Mouse (Mus musculus): Measurements from ENCODE around the gene Ddx39. TPM values are rescaled to one million over a fixed set of nuclear protein-coding genes. Genes with fewer than 3 reads are reported as not detected.

Ddx39 gene
- total and polyA plus RNA-seq, 3 experiments = 15.7 to 18.0 (median 17.7) TPM

DNA sequence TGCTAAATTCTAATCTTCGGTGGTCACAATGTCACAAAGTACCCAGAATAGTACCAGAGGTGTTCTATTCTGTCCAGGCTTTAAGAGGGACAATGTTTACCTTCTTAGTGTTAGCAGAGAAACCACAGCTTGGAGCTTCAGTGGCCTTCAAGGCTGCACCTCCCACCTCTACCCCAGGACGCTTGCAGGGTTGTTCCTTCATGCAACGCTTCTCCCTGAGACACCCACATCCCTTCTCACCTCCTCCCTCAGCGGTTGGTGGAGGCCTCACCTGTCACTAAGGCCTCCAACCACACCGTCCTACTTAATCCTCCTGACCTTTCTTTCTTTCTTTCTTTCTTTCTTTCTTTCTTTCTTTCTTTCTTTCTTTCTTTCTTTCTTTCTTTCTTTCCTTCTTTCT is 43.3 kb downstream of the Ddx39 start:
- H3K4me1 ChIP-seq (ENCODE audit: control insufficient read depth, insufficient read depth, low read length) = no peaks in the 10 kb centered on the region
- no peak for DNase-seq
- H3K36me3 ChIP-seq (ENCODE audit: control insufficient read depth, insufficient read depth, low read length) = no peaks in the 10 kb centered on the region
- intact Hi-C loops (cut with DNase I) = no loop called here
- H3K79me2 ChIP-seq (replicated peaks; ENCODE audit: control insufficient read depth, insufficient read depth, low read length) = no peaks in the 10 kb centered on the region
- H3K4me3 ChIP-seq = no peak overlapping the region
- no peak overlapping the region for H3K27ac ChIP-seq
- no peak for TF ChIP-seq CTCF (IDR thresholded peaks at IDR 0.05)
- no peak for TF ChIP-seq POLR2A (IDR thresholded peaks at IDR 0.05; ENCODE audit: insufficient read depth, low read depth, low read length)
- no peak for TF ChIP-seq EP300 (IDR thresholded peaks at IDR 0.05; ENCODE audit: insufficient read depth, low read depth, low read length)
- 76% methylated on average over 5 of the region's 5 CpGs for WGBS
- no peaks in the 10 kb centered on the region for H3K27me3 ChIP-seq (ENCODE audit: control insufficient read depth, insufficient read depth, low read length)
- no peak overlapping the region for H3K9ac ChIP-seq (ENCODE audit: low read depth, low read length)

- TF ChIP-seq EP300 (IDR thresholded peaks at IDR 0.05; ENCODE audit: insufficient read depth, low read depth, low read length) (no peak), CTCF (IDR thresholded peaks at IDR 0.05) (no peak), POLR2A (IDR thresholded peaks at IDR 0.05; ENCODE audit: insufficient read depth, low read depth, low read length) (no peak)
- H3K36me3 ChIP-seq (ENCODE audit: control insufficient read depth, insufficient read depth, low read length) = no peaks in the 10 kb centered on the region
- 63% methylated on average over 2 of the region's 2 CpGs for WGBS
These were observed 44.3 kb downstream of the Ddx39 start for GRCm38 (mm10) chr8:83759231-83759759.

DNA sequence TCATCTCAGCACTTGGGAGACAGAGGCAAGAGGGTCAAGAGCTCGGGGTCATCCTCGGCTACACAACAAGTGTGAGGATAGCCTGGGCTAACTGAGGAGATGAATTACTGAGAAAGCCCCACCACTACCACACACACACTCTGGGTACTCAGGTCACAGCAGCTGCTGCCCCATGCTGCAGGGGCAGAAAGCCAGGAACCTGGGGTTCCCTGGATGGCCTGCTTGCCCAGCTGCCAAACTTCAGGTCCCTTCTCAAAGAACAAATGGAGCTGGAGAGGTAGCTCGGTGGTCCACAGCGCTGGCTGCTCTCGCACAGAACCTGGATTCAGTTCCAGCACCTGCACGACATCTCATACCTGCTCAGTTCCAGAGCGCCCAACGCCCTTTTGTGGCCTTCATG is 49.1 kb downstream of the Ddx39 start:
- Histone ChIP-seq H3K36me3 (ENCODE audit: control insufficient read depth, insufficient read depth, low read length) (no peaks in the 10 kb centered on the region), H3K27ac (no peak overlapping the region), H3K9ac (ENCODE audit: low read depth, low read length) (no peak overlapping the region), H3K79me2 (replicated peaks; ENCODE audit: control insufficient read depth, insufficient read depth, low read length) (no peaks in the 10 kb centered on the region), H3K4me1 (ENCODE audit: control insufficient read depth, insufficient read depth, low read length) (0 out of 2 replicates have a peak, but pooled peaks cover 2% of the 10 kb centered on the region), H3K27me3 (ENCODE audit: control insufficient read depth, insufficient read depth, low read length) (no peaks in the 10 kb centered on the region), H3K4me3 (no peak overlapping the region)
- 93% methylated on average over 8 of the region's 8 CpGs for WGBS
- TF ChIP-seq CTCF (IDR thresholded peaks at IDR 0.05) = no peak
- TF ChIP-seq EP300 (IDR thresholded peaks at IDR 0.05; ENCODE audit: insufficient read depth, low read depth, low read length) = no peak
- no peak for TF ChIP-seq POLR2A (IDR thresholded peaks at IDR 0.05; ENCODE audit: insufficient read depth, low read depth, low read length)
- DNase-seq = no peak
- intact Hi-C loops (cut with DNase I) = no loop called here

More at GRCm38 (mm10) chr8:83759231-83759759, 44.3 kb downstream of the Ddx39 start:
- no peaks in the 10 kb centered on the region for H3K27me3 ChIP-seq (ENCODE audit: control insufficient read depth, insufficient read depth, low read length)
- no peaks in the 10 kb centered on the region for H3K79me2 ChIP-seq (replicated peaks; ENCODE audit: control insufficient read depth, insufficient read depth, low read length)
- H3K4me3 ChIP-seq = no peak overlapping the region
- intact Hi-C loops (cut with DNase I) = no loop called here
- H3K4me1 ChIP-seq (ENCODE audit: control insufficient read depth, insufficient read depth, low read length) = no peaks in the 10 kb centered on the region
- no peak overlapping the region for H3K27ac ChIP-seq
- no peak for DNase-seq
- H3K9ac ChIP-seq (ENCODE audit: low read depth, low read length) = no peak overlapping the region

DNA sequence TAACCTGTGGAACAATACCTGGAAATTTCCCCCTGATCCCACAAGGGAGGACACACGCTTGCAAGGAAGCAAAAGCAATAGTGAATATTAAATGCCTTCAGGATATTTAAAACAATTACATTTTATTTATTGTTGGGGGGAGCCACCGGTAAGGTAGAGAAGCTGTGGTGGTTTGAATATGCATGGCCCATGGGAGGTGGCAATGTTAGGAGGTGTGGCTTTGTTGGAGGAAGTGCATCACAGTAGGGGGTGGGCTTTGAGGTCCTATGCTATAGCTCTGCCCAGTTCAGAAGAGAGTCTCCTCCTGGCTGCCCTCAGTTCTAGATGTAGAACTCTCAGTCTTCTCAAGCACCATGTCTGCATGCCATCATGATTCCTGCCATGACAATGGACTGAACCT is 49.7 kb downstream of the Ddx39 start:
- no peak for TF ChIP-seq EP300 (IDR thresholded peaks at IDR 0.05; ENCODE audit: insufficient read depth, low read depth, low read length)
- TF ChIP-seq CTCF (IDR thresholded peaks at IDR 0.05) = no peak
- no peak for TF ChIP-seq POLR2A (IDR thresholded peaks at IDR 0.05; ENCODE audit: insufficient read depth, low read depth, low read length)
- intact Hi-C loops (cut with DNase I) = no loop called here
- no peak overlapping the region for H3K9ac ChIP-seq (ENCODE audit: low read depth, low read length)
- no peak overlapping the region for H3K27ac ChIP-seq
- H3K79me2 ChIP-seq (replicated peaks; ENCODE audit: control insufficient read depth, insufficient read depth, low read length) = no peaks in the 10 kb centered on the region
- WGBS = 73% methylated on average over 2 of the region's 2 CpGs
- H3K27me3 ChIP-seq (ENCODE audit: control insufficient read depth, insufficient read depth, low read length) = no peaks in the 10 kb centered on the region
- no peak overlapping the region for H3K4me3 ChIP-seq
- DNase-seq = no peak
- H3K4me1 ChIP-seq (ENCODE audit: control insufficient read depth, insufficient read depth, low read length) = 0 out of 2 replicates have a peak, but pooled peaks cover 2% of the 10 kb centered on the region
- no peaks in the 10 kb centered on the region for H3K36me3 ChIP-seq (ENCODE audit: control insufficient read depth, insufficient read depth, low read length)

- Histone ChIP-seq H3K4me3 (no peak overlapping the region), H3K27me3 (ENCODE audit: control insufficient read depth, insufficient read depth, low read length) (no peaks in the 10 kb centered on the region), H3K9ac (ENCODE audit: low read depth, low read length) (no peak overlapping the region), H3K36me3 (ENCODE audit: control insufficient read depth, insufficient read depth, low read length) (no peaks in the 10 kb centered on the region), H3K79me2 (replicated peaks; ENCODE audit: control insufficient read depth, insufficient read depth, low read length) (no peaks in the 10 kb centered on the region), H3K27ac (no peak overlapping the region), H3K4me1 (ENCODE audit: control insufficient read depth, insufficient read depth, low read length) (0 out of 2 replicates have a peak, but pooled peaks cover 2% of the 10 kb centered on the region)
- TF ChIP-seq CTCF (IDR thresholded peaks at IDR 0.05) (no peak), EP300 (IDR thresholded peaks at IDR 0.05; ENCODE audit: insufficient read depth, low read depth, low read length) (no peak), POLR2A (IDR thresholded peaks at IDR 0.05; ENCODE audit: insufficient read depth, low read depth, low read length) (no peak)
- intact Hi-C loops (cut with DNase I) = no loop called here
- DNase-seq = no peak
These were observed 50.7 kb downstream of the Ddx39 start for GRCm38 (mm10) chr8:83765663-83766062.

DNA sequence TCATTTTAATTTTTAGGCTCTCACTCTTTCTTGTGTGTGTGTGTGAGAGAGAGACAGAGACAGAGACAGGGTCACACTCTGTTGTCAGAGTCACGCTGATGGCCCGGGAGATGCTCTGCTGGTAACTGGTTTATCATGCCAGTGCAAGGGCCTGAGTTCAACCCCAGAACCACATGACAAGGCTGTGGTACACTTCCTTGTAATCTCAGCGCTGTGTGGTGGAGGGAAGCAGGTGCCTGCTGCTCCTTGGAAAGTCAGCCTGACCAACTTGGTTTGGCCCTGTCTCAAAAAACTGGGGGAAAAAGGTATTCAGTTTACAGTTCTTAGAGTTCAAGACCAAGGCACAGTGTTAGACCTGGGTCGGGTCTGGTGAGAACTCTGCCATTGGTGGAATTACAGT is 52.5 kb downstream of the Ddx39 start:
- Histone ChIP-seq H3K36me3 (ENCODE audit: control insufficient read depth, insufficient read depth, low read length) (no peaks in the 10 kb centered on the region), H3K27ac (no peak overlapping the region), H3K27me3 (ENCODE audit: control insufficient read depth, insufficient read depth, low read length) (no peaks in the 10 kb centered on the region), H3K4me3 (no peak overlapping the region), H3K79me2 (replicated peaks; ENCODE audit: control insufficient read depth, insufficient read depth, low read length) (no peaks in the 10 kb centered on the region), H3K4me1 (ENCODE audit: control insufficient read depth, insufficient read depth, low read length) (peaks cover 2% of the 10 kb centered on the region; the same call in 1 of the 2 replicates), H3K9ac (ENCODE audit: low read depth, low read length) (no peak overlapping the region)
- DNase-seq = no peak
- TF ChIP-seq CTCF (IDR thresholded peaks at IDR 0.05) (no peak), POLR2A (IDR thresholded peaks at IDR 0.05; ENCODE audit: insufficient read depth, low read depth, low read length) (no peak), EP300 (IDR thresholded peaks at IDR 0.05; ENCODE audit: insufficient read depth, low read depth, low read length) (no peak)
- 82% methylated on average over 4 of the region's 4 CpGs for WGBS
- intact Hi-C loops (cut with DNase I) = no loop called here
